27 mouse cellular contexts compared by ENCODE assay signal in the genomic region with DNA sequence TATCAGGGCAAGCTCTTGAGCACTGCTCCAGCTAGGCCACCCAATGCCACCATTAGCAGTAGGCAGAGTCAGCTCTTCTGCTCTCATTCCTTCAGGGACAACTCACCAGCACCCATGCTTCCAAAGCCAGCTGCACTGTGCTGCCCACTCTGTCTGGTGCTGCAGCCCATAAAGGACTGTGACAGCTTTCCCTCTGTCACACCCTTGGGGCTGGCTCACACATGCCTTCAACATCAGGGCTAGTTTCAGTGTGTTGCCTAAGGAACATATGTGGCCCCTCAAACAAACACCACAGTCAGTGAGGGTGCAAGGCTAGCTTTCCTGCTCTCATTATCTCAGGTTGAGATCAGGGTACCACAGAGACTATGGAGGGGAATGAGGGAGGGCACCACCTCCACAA.
"Had no signal": no experiment of that assay in that cellular context is flagged by ENCODE, and none has a peak within 500 bp of the region (broad histone marks: within the 10 kb centered on the region; RNA-seq: fewer than 3 reads in every experiment).

No protein-coding gene starts in this region.

- H3K9ac ChIP-seq: heart, embryonic 13.5 days; heart, embryonic 15.5 days; hindbrain, embryonic 13.5 days; hindbrain, embryonic 15.5 days; intestine, embryonic 15.5 days; limb, embryonic 12.5 days; liver, embryonic 13.5 days had no signal

- H3K4me3 ChIP-seq: gastrocnemius, adult 2 months; heart, adult 2 months; heart, embryonic 13.5 days; heart, embryonic 15.5 days; hindbrain, embryonic 10.5 days; hindbrain, embryonic 13.5 days; hindbrain, embryonic 15.5 days; intestine, embryonic 15.5 days; layer of hippocampus, adult 2 months; left cerebral cortex, adult 2 months; limb, embryonic 10.5 days; limb, embryonic 12.5 days; liver, embryonic 13.5 days had no signal

- H3K4me1 ChIP-seq: heart, embryonic 13.5 days; heart, embryonic 15.5 days; hindbrain, embryonic 10.5 days; hindbrain, embryonic 13.5 days; hindbrain, embryonic 15.5 days; intestine, embryonic 15.5 days; limb, embryonic 10.5 days; limb, embryonic 12.5 days; liver, embryonic 13.5 days had no signal

- H3K27ac ChIP-seq: gastrocnemius, adult 2 months; heart, adult 2 months; heart, embryonic 13.5 days; heart, embryonic 15.5 days; hindbrain, embryonic 10.5 days; hindbrain, embryonic 13.5 days; hindbrain, embryonic 15.5 days; intestine, embryonic 15.5 days; layer of hippocampus, adult 2 months; left cerebral cortex, adult 2 months; limb, embryonic 10.5 days; limb, embryonic 12.5 days; liver, embryonic 13.5 days had no signal

- H3K4me2 ChIP-seq: heart, embryonic 11.5 days; heart, embryonic 13.5 days; heart, embryonic 15.5 days; hindbrain, embryonic 13.5 days; hindbrain, embryonic 15.5 days; intestine, embryonic 15.5 days; limb, embryonic 12.5 days; liver, embryonic 11.5 days; liver, embryonic 13.5 days had no signal

- DNase-seq: gastrocnemius, adult 2 months; gastrocnemius, postnatal 10 days; gastrocnemius, postnatal 25 days; heart, adult 2 months; heart, postnatal 14 days; heart, postnatal 4 days; kidney, adult 18-20 months; kidney, adult 8-10 months; kidney, postnatal 10 days; kidney, postnatal 25 days; kidney, postnatal 4 days; liver; liver, embryonic 13.5 days had no signal

- H3K36me3 ChIP-seq: heart, embryonic 13.5 days; heart, embryonic 15.5 days; hindbrain, embryonic 10.5 days; hindbrain, embryonic 13.5 days; hindbrain, embryonic 15.5 days; intestine, embryonic 15.5 days; limb, embryonic 10.5 days; limb, embryonic 12.5 days; liver, embryonic 13.5 days had no signal

- H3K9me3 ChIP-seq: heart, embryonic 15.5 days; hindbrain, embryonic 10.5 days; hindbrain, embryonic 13.5 days; hindbrain, embryonic 15.5 days; intestine, embryonic 15.5 days; limb, embryonic 10.5 days; limb, embryonic 12.5 days; liver, embryonic 13.5 days had no signal

- H3K27me3 ChIP-seq: heart, embryonic 13.5 days; heart, embryonic 15.5 days; hindbrain, embryonic 13.5 days; hindbrain, embryonic 15.5 days; intestine, embryonic 15.5 days; limb, embryonic 12.5 days; liver, embryonic 13.5 days had no signal

- ATAC-seq: inflammation-experienced regulatory T-cells, adult 6 months; intestine, embryonic 15.5 days; intestine, postnatal 0 days had no signal
